Mouse (Mus musculus): ENCODE results near the gene Sh3bgrl2. TPM values are rescaled to one million over a fixed set of nuclear protein-coding genes. Genes with fewer than 3 reads are reported as not detected.

Sh3bgrl2 gene
- total and polyA plus RNA-seq, 3 experiments = not detected

- no peaks in the 10 kb centered on the region for H3K79me2 ChIP-seq (ENCODE audit: control insufficient read depth, insufficient read depth, low read length, poor library complexity)
- no peak overlapping the region for H3K4me3 ChIP-seq (ENCODE audit: control insufficient read depth in 1 of 2, insufficient read depth in 1 of 2, low read depth in 2 of 2, low read length in 2 of 2)
- H3K9ac ChIP-seq (ENCODE audit: control insufficient read depth, low read depth, low read length, poor library complexity, severe bottlenecking) = no peak overlapping the region
- no peaks in the 10 kb centered on the region for H3K36me3 ChIP-seq (ENCODE audit: control insufficient read depth in 1 of 2, insufficient read depth in 2 of 2, low read length in 2 of 2)
- H3K9me3 ChIP-seq (replicated peaks; ENCODE audit: insufficient read depth, low read length) = no peaks in the 10 kb centered on the region
- H3K4me1 ChIP-seq (ENCODE audit: control insufficient read depth in 1 of 2, insufficient read depth in 2 of 2, low read length in 2 of 2) = no peaks in the 10 kb centered on the region
- H3K27ac ChIP-seq (ENCODE audit: control insufficient read depth, low read depth, low read length) = no peak overlapping the region
- H3K27me3 ChIP-seq (ENCODE audit: control insufficient read depth in 1 of 2, insufficient read depth in 2 of 2, low read length in 2 of 2) = no peaks in the 10 kb centered on the region
- TF ChIP-seq KAT2A (conservative IDR thresholded peaks at IDR 0.05; ENCODE audit: low read depth, low read length) (no peak), MYC (IDR thresholded peaks at IDR 0.05; ENCODE audit: low read depth, low read length) (no peak), RAD21 (IDR thresholded peaks at IDR 0.05; ENCODE audit: low read depth, low read length) (no peak), GATA1 (IDR thresholded peaks at IDR 0.05; ENCODE audit: low read depth, low read length) (no peak), CTCF (IDR thresholded peaks at IDR 0.05 in 2 of 3, conservative IDR thresholded peaks at IDR 0.05 in 1 of 3; ENCODE audit: control insufficient read depth in 1 of 3, insufficient read depth in 1 of 3, low read depth in 2 of 3, low read length in 3 of 3, poor library complexity in 1 of 3, severe bottlenecking in 1 of 3) (no peak), E2F4 (IDR thresholded peaks at IDR 0.05; ENCODE audit: borderline replicate concordance, low read depth, low read length) (no peak), TCF12 (IDR thresholded peaks at IDR 0.05; ENCODE audit: low read depth, low read length) (no peak), ZMIZ1 (IDR thresholded peaks at IDR 0.05; ENCODE audit: low read depth, low read length) (no peak), MAZ (IDR thresholded peaks at IDR 0.05; ENCODE audit: low read depth, low read length) (no peak), EP300 (IDR thresholded peaks at IDR 0.05; ENCODE audit: low read depth in 1 of 2, low read length in 2 of 2) (no peak), CHD2 (IDR thresholded peaks at IDR 0.05; ENCODE audit: low read length) (no peak), ZNF384 (IDR thresholded peaks at IDR 0.05; ENCODE audit: low read depth, low read length) (no peak)
- no peak for DNase-seq (ENCODE audit: low read depth, low spot score)
Measured at GRCm38 (mm10) chr9:83596646-83597481, 48.7 kb downstream of the Sh3bgrl2 start.

GRCm38 (mm10) chr9:83598047-83598446 lies 49.9 kb downstream of the Sh3bgrl2 start:
- Histone ChIP-seq H3K79me2 (ENCODE audit: control insufficient read depth, insufficient read depth, low read length, poor library complexity) (no peaks in the 10 kb centered on the region), H3K9ac (ENCODE audit: control insufficient read depth, low read depth, low read length, poor library complexity, severe bottlenecking) (no peak overlapping the region), H3K4me3 (ENCODE audit: control insufficient read depth in 1 of 2, insufficient read depth in 1 of 2, low read depth in 2 of 2, low read length in 2 of 2) (no peak overlapping the region), H3K27ac (ENCODE audit: control insufficient read depth, low read depth, low read length) (no peak overlapping the region), H3K36me3 (ENCODE audit: control insufficient read depth in 1 of 2, insufficient read depth in 2 of 2, low read length in 2 of 2) (no peaks in the 10 kb centered on the region), H3K4me1 (ENCODE audit: control insufficient read depth in 1 of 2, insufficient read depth in 2 of 2, low read length in 2 of 2) (no peaks in the 10 kb centered on the region), H3K9me3 (replicated peaks; ENCODE audit: insufficient read depth, low read length) (no peaks in the 10 kb centered on the region), H3K27me3 (ENCODE audit: control insufficient read depth in 1 of 2, insufficient read depth in 2 of 2, low read length in 2 of 2) (no peaks in the 10 kb centered on the region)
- TF ChIP-seq MXI1 (IDR thresholded peaks at IDR 0.05; ENCODE audit: low read depth, low read length) (no peak), SIN3A (IDR thresholded peaks at IDR 0.05; ENCODE audit: low read length) (no peak), USF2 (IDR thresholded peaks at IDR 0.05; ENCODE audit: borderline replicate concordance in 1 of 2, insufficient read depth in 1 of 2, low read depth in 1 of 2, low read length in 2 of 2) (no peak), KAT2A (conservative IDR thresholded peaks at IDR 0.05; ENCODE audit: low read depth, low read length) (no peak), POLR2AphosphoS5 (IDR thresholded peaks at IDR 0.05; ENCODE audit: borderline replicate concordance, low read depth, low read length) (no peak), GABPA (IDR thresholded peaks at IDR 0.05; ENCODE audit: low read depth, low read length) (no peak)
- no peak for DNase-seq (ENCODE audit: low read depth, low spot score)

Data from MEL (cell line).